ENCODE assay signal across 12 mouse cellular contexts in genomic region chr9:45092641-45093040, GRCm38 (mm10). TPM values are rescaled to one million over a fixed set of nuclear protein-coding genes. Genes with fewer than 3 reads are reported as not detected.
DNase-seq lines count a peak whose midpoint lies in the region; ATAC-seq and TF ChIP-seq lines count a peak whose summit lies in the region.
"Had no signal": no experiment of that assay in that cellular context is flagged by ENCODE, and none has a peak within 500 bp of the region (broad histone marks: within the 10 kb centered on the region; RNA-seq: fewer than 3 reads in every experiment).

No protein-coding gene starts in this region.

- intact Hi-C loops in gastrocnemius, adult 2 months (cut with DNase I) = no loop called here

- ATAC-seq in kidney, embryonic 15.5 days (replicated peaks; ENCODE audit: low FRiP score) = no peak
- ATAC-seq in stomach, embryonic 16.5 days (ENCODE audit: insufficient read depth, low FRiP score) = no peak
- ATAC-seq: forebrain, embryonic 14.5 days; midbrain, embryonic 15.5 days had no signal

- no peak overlapping the region for H3K4me2 ChIP-seq in kidney, embryonic 15.5 days
- H3K4me2 ChIP-seq in stomach, embryonic 16.5 days (ENCODE audit: low read depth, low read length) = no peak overlapping the region
- H3K4me2 ChIP-seq: midbrain, embryonic 15.5 days; neural tube, embryonic 12.5 days; stomach, embryonic 15.5 days had no signal

- H3K27me3 ChIP-seq in kidney, adult 2 months (replicated peaks; ENCODE audit: control insufficient read depth, insufficient read depth, low read length) = no peaks in the 10 kb centered on the region
- no peaks in the 10 kb centered on the region for H3K27me3 ChIP-seq in kidney, embryonic 15.5 days
- no peaks in the 10 kb centered on the region for H3K27me3 ChIP-seq in stomach, embryonic 16.5 days (ENCODE audit: control insufficient read depth, insufficient read depth, low read length)
- H3K27me3 ChIP-seq: midbrain, embryonic 15.5 days; neural tube, embryonic 12.5 days; stomach, embryonic 15.5 days had no signal

- no peak overlapping the region for H3K9ac ChIP-seq in kidney, embryonic 15.5 days
- H3K9ac ChIP-seq in stomach, embryonic 16.5 days (ENCODE audit: low read length) = no peak overlapping the region
- H3K9ac ChIP-seq: midbrain, embryonic 15.5 days; neural tube, embryonic 12.5 days; stomach, embryonic 15.5 days had no signal

- DNase-seq in gastrocnemius, adult 2 months = no peak
- no peak for DNase-seq in gastrocnemius, adult 8-10 months (ENCODE audit: low spot score in 2 of 2)
- DNase-seq in kidney, adult 2 months = peak; percentile 59
- DNase-seq in kidney, postnatal 14 days = peak; percentile 14
- DNase-seq in urinary bladder, adult 2 months (ENCODE audit: low spot score) = no peak
- DNase-seq: liver had no signal

- 58% methylated on average over 4 of the region's 4 CpGs for WGBS in kidney, adult 2 months
- 52% methylated on average over 4 of the region's 4 CpGs for WGBS in kidney, embryonic 15.5 days
- 59% methylated on average over 4 of the region's 4 CpGs for WGBS in stomach, embryonic 16.5 days

- H3K9me3 ChIP-seq in kidney, embryonic 15.5 days (replicated peaks) = no peaks in the 10 kb centered on the region
- H3K9me3 ChIP-seq in stomach, embryonic 16.5 days (replicated peaks; ENCODE audit: control insufficient read depth, low read length) = no peaks in the 10 kb centered on the region
- H3K9me3 ChIP-seq: midbrain, embryonic 15.5 days; neural tube, embryonic 12.5 days; stomach, embryonic 15.5 days had no signal

- TF ChIP-seq POLR2A in kidney, adult 2 months (IDR thresholded peaks at IDR 0.05; ENCODE audit: low read depth, low read length) = no peak

- no peaks in the 10 kb centered on the region for H3K36me3 ChIP-seq in kidney, adult 2 months (ENCODE audit: control insufficient read depth, insufficient read depth, low read length)
- H3K36me3 ChIP-seq in kidney, embryonic 15.5 days = no peaks in the 10 kb centered on the region
- no peaks in the 10 kb centered on the region for H3K36me3 ChIP-seq in stomach, embryonic 16.5 days (ENCODE audit: control insufficient read depth, insufficient read depth, low read length)
- H3K36me3 ChIP-seq: midbrain, embryonic 15.5 days; neural tube, embryonic 12.5 days; stomach, embryonic 15.5 days had no signal

- no peak overlapping the region for H3K4me3 ChIP-seq in gastrocnemius, adult 2 months
- H3K4me3 ChIP-seq in kidney, adult 2 months (ENCODE audit: insufficient read depth, low read depth, low read length) = no peak overlapping the region
- H3K4me3 ChIP-seq in kidney, embryonic 15.5 days (replicated peaks) = no peak overlapping the region
- H3K4me3 ChIP-seq in stomach, embryonic 16.5 days (replicated peaks; ENCODE audit: low read length) = no peak overlapping the region
- H3K4me3 ChIP-seq: midbrain, embryonic 15.5 days; neural tube, embryonic 12.5 days; stomach, embryonic 15.5 days had no signal

- no peaks in the 10 kb centered on the region for H3K4me1 ChIP-seq in kidney, adult 2 months (ENCODE audit: control insufficient read depth, insufficient read depth, low read length)
- H3K4me1 ChIP-seq in kidney, embryonic 15.5 days = 0 out of 2 replicates have a peak, but pooled peaks cover 2% of the 10 kb centered on the region
- H3K4me1 ChIP-seq in stomach, embryonic 16.5 days (ENCODE audit: control insufficient read depth, insufficient read depth, low read length) = no peaks in the 10 kb centered on the region
- H3K4me1 ChIP-seq: midbrain, embryonic 15.5 days; neural tube, embryonic 12.5 days; stomach, embryonic 15.5 days had no signal

- H3K27ac ChIP-seq in gastrocnemius, adult 2 months = peak overlapping the region; percentile 58
- H3K27ac ChIP-seq in kidney, adult 2 months (ENCODE audit: insufficient read depth, low read depth, low read length) = 0 out of 2 replicates have a peak overlapping the region, but pooled peaks have one; percentile 27
- H3K27ac ChIP-seq in kidney, embryonic 15.5 days = no peak overlapping the region
- peak overlapping the region; percentile 7; the same call in 1 of the 2 replicates for H3K27ac ChIP-seq in stomach, embryonic 16.5 days (ENCODE audit: low read length)
- H3K27ac ChIP-seq: midbrain, embryonic 15.5 days; neural tube, embryonic 12.5 days; stomach, embryonic 15.5 days had no signal

- no peak for TF ChIP-seq CTCF in gastrocnemius, adult 2 months (IDR thresholded peaks at IDR 0.05)
- TF ChIP-seq CTCF in kidney, adult 2 months (conservative IDR thresholded peaks at IDR 0.05; ENCODE audit: insufficient read depth, insufficient read length, low read depth, low read length) = no peak

RNA-seq across cellular contexts. Expression of gene Jaml, which starts 13.7 kb away (rescaled TPM):
- total RNA-seq in gastrocnemius, adult 2 months (2021) = under 1 TPM; 0.64 to 0.66 TPM
- total RNA-seq in gastrocnemius, adult 8-10 months (2022) = under 1 TPM; 0.12 to 0.81 (median 0.24) TPM
- 0.08 and 0.53 TPM in 2 replicates for polyA plus RNA-seq in kidney, adult 2 months (2012; rRNA removed)
- polyA plus RNA-seq in kidney, embryonic 15.5 days (2015; fragmentation: Nextera tagmentation; extraction: Ambion mirVana) = 0.19 and 0.42 TPM in 2 replicates
- polyA plus RNA-seq in stomach, embryonic 16.5 days (2015; fragmentation: Nextera tagmentation; extraction: Ambion mirVana) = 19.0 and 19.7 TPM in 2 replicates
- polyA plus RNA-seq in urinary bladder, adult 2 months (2012; rRNA removed) = 1.4 and 1.5 TPM in 2 replicates

RNA-seq across cellular contexts. Expression of gene Scn2b, which starts 24.9 kb away (rescaled TPM):
- 1 to 10 TPM; 1.9 to 2.0 TPM for total RNA-seq in gastrocnemius, adult 2 months (2021)
- 1 to 10 TPM; 1.5 to 2.1 (median 1.6) TPM for total RNA-seq in gastrocnemius, adult 8-10 months (2022)
- 0.45 and 0.58 TPM in 2 replicates for polyA plus RNA-seq in kidney, adult 2 months (2012; rRNA removed)
- polyA plus RNA-seq in kidney, embryonic 15.5 days (2015; fragmentation: Nextera tagmentation; extraction: Ambion mirVana) = 4.6 and 5.4 TPM in 2 replicates
- 3.0 and 3.5 TPM in 2 replicates for polyA plus RNA-seq in stomach, embryonic 16.5 days (2015; fragmentation: Nextera tagmentation; extraction: Ambion mirVana)
- polyA plus RNA-seq in urinary bladder, adult 2 months (2012; rRNA removed) = 0.33 and 0.44 TPM in 2 replicates

RNA-seq across cellular contexts. Expression of gene Mpzl3, which starts 37.7 kb away (rescaled TPM):
- 1 to 10 TPM; 1.7 to 2.0 TPM for total RNA-seq in gastrocnemius, adult 2 months (2021)
- 1 to 10 TPM; 1.1 to 2.5 (median 1.8) TPM for total RNA-seq in gastrocnemius, adult 8-10 months (2022)
- polyA plus RNA-seq in kidney, adult 2 months (2012; rRNA removed) = 2.6 TPM in 2 replicates
- polyA plus RNA-seq in kidney, embryonic 15.5 days (2015; fragmentation: Nextera tagmentation; extraction: Ambion mirVana) = 2.7 and 3.0 TPM in 2 replicates
- polyA plus RNA-seq in stomach, embryonic 16.5 days (2015; fragmentation: Nextera tagmentation; extraction: Ambion mirVana) = 15.7 and 24.6 TPM in 2 replicates
- polyA plus RNA-seq in urinary bladder, adult 2 months (2012; rRNA removed) = 11.0 and 11.4 TPM in 2 replicates

RNA-seq across cellular contexts. Expression of gene Scn4b, which starts 45.6 kb away (rescaled TPM):
- total RNA-seq in gastrocnemius, adult 2 months (2021) = 100 to 1,000 TPM; 201 to 246 TPM
- 100 to 1,000 TPM; 209 to 275 (median 247) TPM for total RNA-seq in gastrocnemius, adult 8-10 months (2022)
- polyA plus RNA-seq in kidney, adult 2 months (2012; rRNA removed) = 13.3 and 13.8 TPM in 2 replicates
- 0.51 and 0.62 TPM in 2 replicates for polyA plus RNA-seq in kidney, embryonic 15.5 days (2015; fragmentation: Nextera tagmentation; extraction: Ambion mirVana)
- 0.37 and 0.54 TPM in 2 replicates for polyA plus RNA-seq in stomach, embryonic 16.5 days (2015; fragmentation: Nextera tagmentation; extraction: Ambion mirVana)
- 0.98 and 1.3 TPM in 2 replicates for polyA plus RNA-seq in urinary bladder, adult 2 months (2012; rRNA removed)

RNA-seq across cellular contexts. Expression of gene Mpzl2, which starts 53.0 kb away (rescaled TPM):
- under 1 TPM; 0.31 TPM for total RNA-seq in gastrocnemius, adult 2 months (2021)
- under 1 TPM; 0.17 to 0.51 (median 0.20) TPM for total RNA-seq in gastrocnemius, adult 8-10 months (2022)
- 18.8 TPM in 2 replicates for polyA plus RNA-seq in kidney, adult 2 months (2012; rRNA removed)
- polyA plus RNA-seq in kidney, embryonic 15.5 days (2015; fragmentation: Nextera tagmentation; extraction: Ambion mirVana) = 17.9 and 20.5 TPM in 2 replicates
- 46.2 and 59.3 TPM in 2 replicates for polyA plus RNA-seq in stomach, embryonic 16.5 days (2015; fragmentation: Nextera tagmentation; extraction: Ambion mirVana)
- polyA plus RNA-seq in urinary bladder, adult 2 months (2012; rRNA removed) = 53.5 and 62.3 TPM in 2 replicates

Comparison
In these comparisons a context has a peak if more than half of its experiments do, and no peak if none do; other contexts are left out.
1. DNase-seq: peak in kidney, adult 2 months (single experiment) and kidney, postnatal 14 days (single experiment); none in gastrocnemius, adult 2 months (single experiment), gastrocnemius, adult 8-10 months (0 of 2) and urinary bladder, adult 2 months (single experiment).